ENCODE assay signal across 7 mouse cellular contexts in genomic region chr8:74993081-74993474, GRCm38 (mm10). TPM values are rescaled to one million over a fixed set of nuclear protein-coding genes. Genes with fewer than 3 reads are reported as not detected.
DNase-seq lines count a peak whose midpoint lies in the region; ATAC-seq lines count a peak whose summit lies in the region.

Hmgxb4 (plus strand) TSS chr8:74993356.

- peak within 1 kb of the TSS; percentile 97 for H3K27ac ChIP-seq in embryonic facial prominence, embryonic 15.5 days (replicated peaks)
- peak within 1 kb of the TSS; percentile 93 for H3K27ac ChIP-seq in hindbrain, embryonic 11.5 days (ENCODE audit: low read depth, low read length)
- H3K27ac ChIP-seq in liver, embryonic 13.5 days: peak within 1 kb of the TSS; percentile 85

- no peaks in the 10 kb centered on the region for H3K36me3 ChIP-seq in embryonic facial prominence, embryonic 15.5 days
- no peaks in the 10 kb centered on the region for H3K36me3 ChIP-seq in hindbrain, embryonic 11.5 days (ENCODE audit: control insufficient read depth, insufficient read depth, low read length)
- no peaks in the 10 kb centered on the region for H3K36me3 ChIP-seq in liver, embryonic 13.5 days

- H3K4me1 ChIP-seq in embryonic facial prominence, embryonic 15.5 days: peaks cover 4% of the 10 kb centered on the region
- no peaks in the 10 kb centered on the region; the same call in 1 of the 2 replicates for H3K4me1 ChIP-seq in hindbrain, embryonic 11.5 days (replicated peaks; ENCODE audit: control insufficient read depth, insufficient read depth, low read length)
- H3K4me1 ChIP-seq in liver, embryonic 13.5 days (replicated peaks): peaks cover 10% of the 10 kb centered on the region

- H3K4me2 ChIP-seq in embryonic facial prominence, embryonic 15.5 days (replicated peaks): peak within 1 kb of the TSS; percentile 50
- H3K4me2 ChIP-seq in hindbrain, embryonic 11.5 days (replicated peaks; ENCODE audit: low read depth, low read length): peak within 1 kb of the TSS; percentile 49
- H3K4me2 ChIP-seq in liver, embryonic 13.5 days: peak within 1 kb of the TSS; percentile 78

- H3K9me3 ChIP-seq in embryonic facial prominence, embryonic 15.5 days (replicated peaks): no peaks in the 10 kb centered on the region
- no peaks in the 10 kb centered on the region for H3K9me3 ChIP-seq in hindbrain, embryonic 11.5 days (ENCODE audit: control insufficient read depth, low read length)
- H3K9me3 ChIP-seq in liver, embryonic 13.5 days (replicated peaks): no peaks in the 10 kb centered on the region

- 9% methylated on average over 8 of the region's 8 CpGs for WGBS in embryonic facial prominence, embryonic 15.5 days
- 17% methylated on average over 8 of the region's 8 CpGs for WGBS in hindbrain, embryonic 11.5 days
- WGBS in liver, embryonic 13.5 days (ENCODE audit: insufficient replicate concordance): 12% methylated on average over 8 of the region's 8 CpGs

- ATAC-seq in embryonic facial prominence, embryonic 15.5 days (ENCODE audit: insufficient number of reproducible peaks, low FRiP score, low TSS enrichment, low read depth): no peak
- ATAC-seq in hindbrain, embryonic 11.5 days (ENCODE audit: low FRiP score): peak; percentile 6
- no peak for ATAC-seq in liver, embryonic 13.5 days (ENCODE audit: low read depth)

- DNase-seq in urinary bladder, adult 2 months (ENCODE audit: low spot score): no peak
- DNase-seq in urinary bladder, postnatal 10 days (ENCODE audit: low spot score): no peak
- peak; percentile 18 for DNase-seq in hindbrain, embryonic 11.5 days (ENCODE audit: low spot score)
- no peak for DNase-seq in liver, embryonic 13.5 days
- no peak for DNase-seq in retina, embryonic 14.5 days (ENCODE audit: low spot score)
- DNase-seq in ovary, postnatal 36 days (ENCODE audit: low spot score): no peak

- peak within 1 kb of the TSS; percentile 99 for H3K9ac ChIP-seq in embryonic facial prominence, embryonic 15.5 days
- peak within 1 kb of the TSS; percentile 99 for H3K9ac ChIP-seq in hindbrain, embryonic 11.5 days (ENCODE audit: low read depth, low read length)
- H3K9ac ChIP-seq in liver, embryonic 13.5 days: peak within 1 kb of the TSS; percentile 89

- H3K4me3 ChIP-seq in embryonic facial prominence, embryonic 15.5 days (replicated peaks): peak within 1 kb of the TSS; percentile 77
- H3K4me3 ChIP-seq in hindbrain, embryonic 11.5 days (ENCODE audit: low read depth, low read length): peak within 1 kb of the TSS; percentile 67
- peak within 1 kb of the TSS; percentile 73 for H3K4me3 ChIP-seq in liver, embryonic 13.5 days (replicated peaks)

- H3K27me3 ChIP-seq in embryonic facial prominence, embryonic 15.5 days: no peaks in the 10 kb centered on the region
- H3K27me3 ChIP-seq in hindbrain, embryonic 11.5 days (ENCODE audit: control insufficient read depth, insufficient read depth, low read length): no peaks in the 10 kb centered on the region
- peaks cover 18% of the 10 kb centered on the region for H3K27me3 ChIP-seq in liver, embryonic 13.5 days

RNA-seq across cellular contexts. Expression of gene Hmgxb4, which starts in this region (rescaled TPM):
- polyA plus RNA-seq in urinary bladder, adult 2 months (2012; rRNA removed): 27.8 and 30.9 TPM in 2 replicates
- 27.8 and 38.2 TPM in 2 replicates for polyA plus RNA-seq in embryonic facial prominence, embryonic 15.5 days (2015; fragmentation: Nextera tagmentation; extraction: Ambion mirVana)
- polyA plus RNA-seq in hindbrain, embryonic 11.5 days (2014; fragmentation: Nextera tagmentation; extraction: Ambion mirVana): 42.7 and 56.1 TPM in 2 replicates
- polyA plus RNA-seq in liver, embryonic 13.5 days (2015; fragmentation: Nextera tagmentation; extraction: Ambion mirVana): 13.6 and 13.8 TPM in 2 replicates
